Mouse (Mus musculus): ENCODE measurements around the gene Klrd1. TPM values are rescaled to one million over a fixed set of nuclear protein-coding genes. Genes with fewer than 3 reads are reported as not detected.

Gene Klrd1
- 0.23 TPM in 1 of 2 replicates, not detected in the other for polyA plus RNA-seq (2012; rRNA removed)

DNA sequence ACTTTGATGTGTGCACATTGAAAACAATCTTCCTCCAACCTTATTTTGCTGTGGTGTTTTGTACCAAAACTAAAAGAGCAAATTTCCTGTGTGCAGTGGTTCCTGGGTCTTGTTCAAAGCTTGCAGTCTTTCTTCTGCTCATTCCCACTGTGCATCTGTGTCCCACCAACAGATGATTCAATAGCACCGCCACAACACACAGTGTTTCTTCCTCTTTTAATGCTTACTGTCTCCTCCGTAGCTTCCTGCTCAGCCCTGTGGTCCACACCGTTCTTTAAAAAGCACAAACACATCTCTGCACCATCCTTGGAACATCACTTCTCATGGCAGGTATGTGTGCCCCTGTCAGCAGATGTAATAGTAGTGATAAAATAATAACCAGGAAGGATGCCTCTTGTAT lies at the start of gene Klrd1:
Gene Klrd1 (plus strand): TSS at position 275 of the 400 bp plus-strand sequence.

DNA sequence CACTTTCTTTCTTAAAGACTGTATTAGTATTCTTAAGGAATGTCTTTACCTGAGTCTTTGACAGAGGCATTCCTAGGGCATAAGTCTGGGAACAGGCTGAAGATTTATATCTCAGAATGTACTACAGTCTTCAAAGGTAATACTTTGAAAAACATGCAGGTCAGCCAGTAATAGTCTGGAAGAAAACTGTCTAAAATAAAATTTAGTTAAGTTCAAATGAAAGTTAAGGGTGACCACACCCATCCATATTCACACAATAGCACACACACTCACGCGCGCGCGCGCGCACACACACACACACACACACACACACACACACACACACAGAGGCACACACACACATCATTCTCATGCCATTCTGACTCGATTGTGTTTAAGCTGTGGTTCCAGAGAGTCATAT lies 14.0 kb upstream of the Klrd1 start, which contains the start of gene Klre1:
Gene Klre1 (plus strand): TSS at position 301 of the 400 bp plus-strand sequence.

DNA sequence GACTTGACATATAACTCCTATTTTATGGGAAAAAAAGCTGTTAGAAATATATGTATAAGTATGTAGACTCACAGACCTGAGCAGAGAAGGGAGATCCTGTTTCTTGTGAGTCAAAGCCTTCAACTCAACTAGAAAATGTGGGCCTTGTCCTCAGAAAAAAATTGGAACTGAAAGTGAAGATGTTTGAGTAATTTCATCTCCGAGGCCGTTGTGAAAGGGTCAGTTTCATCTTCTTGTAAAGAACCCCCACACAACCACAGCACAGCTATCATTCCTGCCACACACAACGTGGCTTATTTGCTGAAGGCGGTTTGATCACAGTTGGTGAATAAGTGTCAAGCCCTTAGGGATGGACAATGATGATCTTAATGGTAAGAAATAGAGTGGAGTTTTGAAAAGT lies 32.2 kb downstream of the Klrd1 start, which contains the start of gene Klrk1:
Gene Klrk1 (minus strand): TSS at position 130 of the 400 bp plus-strand sequence.

DNA sequence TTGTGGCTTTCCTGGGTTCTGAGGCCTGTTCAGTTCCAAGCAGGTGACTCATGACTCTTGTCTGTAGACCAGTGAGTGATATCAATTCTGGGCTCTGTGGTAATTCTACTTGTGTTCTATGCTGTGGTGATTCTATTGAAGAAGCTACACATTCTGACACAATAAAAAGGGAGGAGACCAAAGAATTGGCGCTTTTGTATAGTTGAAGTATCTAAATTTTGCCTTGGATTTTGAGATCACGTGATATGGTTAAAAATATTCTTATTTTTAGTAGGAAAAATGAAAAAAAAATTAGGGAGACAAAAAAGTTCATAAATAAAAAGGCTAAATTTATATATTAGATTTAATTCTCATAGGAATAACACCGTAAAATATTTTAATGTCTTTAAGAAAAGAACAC lies 51.7 kb downstream of the Klrd1 start, which contains the start of gene Klrc3:
Gene Klrc3 (minus strand): TSS at position 101 of the 400 bp plus-strand sequence.

Other genes starting within 250 kb of the Klrd1 start
- gene Clec12a, start 249.1 kb upstream of the Klrd1 start, polyA plus RNA-seq (2012; rRNA removed), result 0.43 and 0.61 TPM in 2 replicates
- 0.09 and 0.12 TPM in 2 replicates for gene Clec12b, start 205.9 kb upstream of the Klrd1 start, polyA plus RNA-seq (2012; rRNA removed)
- 1.7 TPM in 2 replicates for gene Clec1b, start 194.5 kb upstream of the Klrd1 start, polyA plus RNA-seq (2012; rRNA removed)
- gene Clec9a, start 182.9 kb upstream of the Klrd1 start, polyA plus RNA-seq (2012; rRNA removed), result 0.26 and 0.66 TPM in 2 replicates
- gene Clec1a, start 139.8 kb upstream of the Klrd1 start, polyA plus RNA-seq (2012; rRNA removed), result 0.70 and 0.99 TPM in 2 replicates
- gene Olr1, start 84.6 kb upstream of the Klrd1 start, polyA plus RNA-seq (2012; rRNA removed), result 0.05 and 0.06 TPM in 2 replicates
- 0.03 TPM in 1 of 2 replicates, not detected in the other for gene Tmem52b, start 79.2 kb upstream of the Klrd1 start, polyA plus RNA-seq (2012; rRNA removed)
- 147 and 162 TPM in 2 replicates for gene Gabarapl1, start 58.6 kb upstream of the Klrd1 start, polyA plus RNA-seq (2012; rRNA removed)
- gene Klre1, start 13.9 kb upstream of the Klrd1 start, polyA plus RNA-seq (2012; rRNA removed), result 0.06 and 0.15 TPM in 2 replicates
- 0.15 and 0.29 TPM in 2 replicates for gene Klrk1, start 32.1 kb downstream of the Klrd1 start, polyA plus RNA-seq (2012; rRNA removed)
- not detected in 2 replicates for gene Klrc3, start 51.6 kb downstream of the Klrd1 start, polyA plus RNA-seq (2012; rRNA removed)
- gene Klrc2, start 68.9 kb downstream of the Klrd1 start, polyA plus RNA-seq (2012; rRNA removed), result not detected in 2 replicates
- not detected in 2 replicates for gene Klrc1, start 87.2 kb downstream of the Klrd1 start, polyA plus RNA-seq (2012; rRNA removed)
- 0.06 TPM in 1 of 2 replicates, not detected in the other for gene Klri1, start 125.3 kb downstream of the Klrd1 start, polyA plus RNA-seq (2012; rRNA removed)
- gene Klri2, start 148.7 kb downstream of the Klrd1 start, polyA plus RNA-seq (2012; rRNA removed), result 0.01 TPM in 1 of 2 replicates, not detected in the other
- gene Gm156, start 192.5 kb downstream of the Klrd1 start, polyA plus RNA-seq (2012; rRNA removed), result not detected in 2 replicates

All from central nervous system, embryonic 14 days (tissue).